Mouse (Mus musculus): ENCODE data around the gene Eml4. TPM values are rescaled to one million over a fixed set of nuclear protein-coding genes. Genes with fewer than 3 reads are reported as not detected.

Gene Eml4
- 25.9 and 28.0 TPM in 2 replicates for total RNA-seq (2021)
- long read RNA-seq, full-length matches to known transcripts = 15 of 28 reads
- long read RNA-seq, partial matches to known transcripts = 7 of 28 reads
- long read RNA-seq, other reads (novel, unspliced or antisense) = 6 of 28 reads

DNA sequence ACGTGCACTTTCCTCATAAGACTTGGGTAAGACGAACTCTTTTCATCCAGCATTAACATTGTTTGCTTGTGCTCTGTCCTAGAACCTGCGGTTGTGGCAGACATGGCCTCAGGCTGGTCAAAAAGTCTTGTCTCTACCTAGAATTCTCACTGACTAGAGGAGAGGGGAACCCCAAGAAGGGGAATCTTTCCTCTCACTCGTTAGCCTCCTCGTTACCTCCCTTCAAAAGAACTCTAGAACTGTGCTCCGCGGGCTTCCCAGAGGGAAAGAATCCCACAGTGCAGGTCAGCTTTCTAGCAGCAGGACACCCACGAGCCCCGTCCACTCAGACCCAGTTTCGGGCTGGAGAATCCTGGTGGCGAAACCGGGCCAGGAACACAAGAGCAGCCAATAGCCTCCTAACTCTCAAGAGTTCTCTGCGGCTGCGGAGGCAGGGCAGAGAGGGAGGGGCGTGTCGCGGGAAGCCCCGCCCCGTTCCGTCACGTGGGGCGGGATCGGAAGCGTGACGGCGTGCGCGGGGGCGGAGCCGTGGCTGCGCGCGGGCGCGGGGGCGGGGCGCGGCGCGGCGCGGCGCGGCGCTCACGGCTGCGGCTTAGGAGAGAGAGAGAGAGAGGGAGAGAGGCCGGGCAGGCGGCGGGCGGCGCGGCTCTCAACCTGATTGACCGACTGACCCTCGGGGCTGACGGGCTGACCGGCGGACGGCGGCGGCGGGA, at the start of gene Eml4:
Eml4 (plus strand) TSS at position 553 of the 713 bp plus-strand sequence.
- peak; percentile 95 for DNase-seq

DNA sequence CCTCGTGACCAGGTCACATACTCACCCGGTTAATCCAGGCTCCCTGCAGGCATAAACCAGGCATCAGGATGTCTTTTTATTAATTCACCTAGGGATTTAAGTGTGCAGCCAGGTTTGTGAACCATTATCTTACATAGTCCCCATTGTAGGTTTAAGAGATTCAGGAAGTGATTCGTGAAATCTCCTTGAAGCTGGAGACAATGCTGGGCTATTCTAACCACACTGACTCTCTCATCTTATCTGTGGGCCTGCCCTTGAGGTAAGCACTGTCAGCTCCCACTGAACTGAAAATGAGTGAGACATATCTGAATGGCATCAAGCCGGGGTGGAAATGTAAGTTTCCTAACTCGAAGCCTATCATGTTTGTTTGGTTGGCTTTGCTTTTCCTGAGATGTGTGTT, 49.3 kb upstream of the Eml4 start:
- no peak for DNase-seq

DNA sequence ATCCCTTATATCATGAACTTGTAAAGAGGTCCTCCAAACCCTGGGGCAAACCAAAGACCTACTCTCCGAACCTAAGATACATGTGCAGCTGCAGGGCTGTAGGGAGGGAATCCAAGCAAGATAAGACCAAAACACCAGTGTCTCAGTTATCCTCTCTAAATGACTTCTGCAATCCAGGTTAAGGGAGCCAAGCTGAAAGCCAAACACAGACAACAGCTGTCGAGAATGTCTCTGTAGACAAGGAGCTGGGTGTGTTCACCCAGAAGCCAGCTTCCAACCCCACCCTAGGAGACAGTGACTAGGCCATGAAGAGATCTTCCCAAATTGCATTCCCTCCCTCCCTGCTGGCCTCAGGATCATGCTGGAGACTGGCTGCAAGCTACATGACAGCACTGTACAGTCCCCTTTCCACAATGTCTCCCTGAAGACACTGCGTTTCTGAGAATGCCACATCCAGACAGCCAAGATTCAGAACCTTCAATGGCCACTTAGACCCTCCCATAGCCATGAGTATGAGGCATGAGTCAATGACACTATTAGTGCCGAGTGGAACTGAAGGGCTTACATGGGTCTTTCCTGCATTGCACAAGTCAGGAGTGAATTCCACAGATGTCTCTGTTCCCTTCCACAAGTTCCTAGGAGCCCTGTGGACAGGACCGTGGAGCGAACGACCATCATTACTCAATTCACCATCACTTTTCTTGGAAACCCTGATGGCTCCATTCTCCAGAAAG, 46.5 kb upstream of the Eml4 start:
- DNase-seq = no peak

DNA sequence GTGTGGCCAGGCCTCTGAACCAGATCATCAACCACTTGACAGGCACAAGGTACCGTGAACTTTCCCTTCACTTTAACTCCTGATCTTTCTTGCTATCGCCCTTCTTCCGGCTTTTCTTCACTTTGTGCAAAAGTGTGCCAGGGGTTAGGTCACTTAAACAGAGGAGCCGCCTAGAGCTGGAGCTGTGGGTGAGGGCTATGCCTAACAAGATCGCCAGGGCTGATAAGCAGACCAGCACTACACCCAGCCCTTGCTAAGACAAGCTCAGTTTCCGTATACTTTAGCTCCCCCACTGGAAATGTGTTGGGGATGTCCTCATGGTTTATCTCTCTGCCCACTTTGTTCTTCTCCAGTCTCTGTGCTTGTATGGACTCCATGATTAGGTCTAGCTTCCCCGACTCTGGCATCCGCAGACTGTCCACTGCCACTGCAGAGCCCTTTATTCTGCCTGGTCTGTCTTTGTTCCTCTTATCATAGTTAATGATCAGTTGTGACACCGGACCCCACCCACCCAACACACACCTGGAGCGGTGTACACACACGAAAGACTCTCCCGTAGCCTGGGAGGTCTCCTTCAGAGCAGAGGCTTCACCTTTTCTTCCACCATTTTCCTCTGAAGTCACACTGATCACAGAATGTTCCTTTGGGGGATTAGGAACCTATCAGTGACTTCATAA, 43.6 kb upstream of the Eml4 start:
- no peak for DNase-seq

DNA sequence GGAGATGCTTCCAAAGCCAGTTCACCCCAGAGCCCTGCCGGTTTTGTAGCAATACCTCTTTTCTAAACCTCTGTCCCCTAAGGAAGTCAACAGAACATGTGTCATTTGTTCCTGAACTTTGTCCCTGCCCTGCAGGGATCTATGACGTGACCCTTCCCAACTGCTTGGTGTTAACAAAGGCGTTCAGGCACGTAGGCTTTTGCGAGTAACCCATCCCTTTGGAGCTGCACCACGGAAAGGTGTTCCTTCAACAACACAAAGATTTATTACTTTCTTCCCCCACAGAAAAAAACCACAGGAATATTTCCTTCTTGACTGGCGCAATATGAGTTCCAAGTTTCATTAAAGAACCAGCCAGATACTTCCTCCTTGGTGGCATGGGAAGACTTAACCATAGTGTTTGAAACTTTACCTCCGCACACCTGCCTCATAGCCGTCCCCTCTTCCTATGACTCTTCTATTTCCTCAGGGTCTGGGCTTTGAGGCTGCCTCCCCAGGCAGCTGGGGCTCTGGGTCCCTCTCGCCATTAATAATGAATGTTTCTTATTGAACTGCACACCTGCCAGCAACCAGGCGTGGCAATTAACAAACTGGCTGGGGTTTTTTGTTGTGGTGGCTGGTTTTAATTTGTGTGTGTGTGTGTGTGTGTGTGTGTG, 43.0 kb upstream of the Eml4 start:
- DNase-seq = no peak

DNA sequence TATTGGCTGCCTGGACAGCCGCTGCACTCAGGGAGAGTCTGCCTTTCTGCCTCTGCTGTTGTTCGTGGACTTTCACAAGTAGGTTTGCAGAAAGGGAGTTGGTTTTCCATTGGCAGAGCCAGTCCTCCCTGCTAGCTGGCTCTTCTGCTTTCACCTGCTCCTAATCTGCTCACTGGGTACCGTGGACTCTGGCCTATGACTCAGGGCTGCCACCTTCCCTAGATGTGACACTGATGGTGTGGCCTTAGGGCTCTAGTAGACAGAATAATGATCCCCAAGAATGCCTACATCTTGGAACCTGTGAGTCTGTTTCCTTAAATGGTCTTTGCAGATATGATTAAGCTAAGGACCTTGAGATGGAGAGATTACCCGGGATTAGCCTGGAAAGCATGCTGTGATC, 42.3 kb upstream of the Eml4 start:
- DNase-seq = no peak

DNA sequence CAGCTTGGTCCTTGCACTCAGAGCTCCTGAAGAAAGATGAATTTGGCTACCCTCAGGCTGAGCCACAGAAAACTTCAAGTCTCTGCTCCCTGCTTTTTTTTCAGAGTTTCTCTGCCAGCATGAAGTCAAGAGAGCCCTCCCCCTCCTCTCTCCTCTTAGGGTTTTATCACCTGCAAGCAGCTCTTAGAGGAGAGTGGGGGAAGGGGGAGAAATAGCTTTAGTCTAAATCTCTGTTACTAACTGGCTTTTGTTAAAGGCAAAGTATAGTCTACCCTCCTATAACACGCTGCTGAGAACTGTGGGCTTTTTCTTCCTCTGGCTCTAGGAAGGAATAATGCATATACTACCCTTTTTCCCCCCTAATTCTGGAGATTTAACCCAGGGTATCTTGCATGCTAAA, 41.5 kb upstream of the Eml4 start:
- DNase-seq = no peak

DNA sequence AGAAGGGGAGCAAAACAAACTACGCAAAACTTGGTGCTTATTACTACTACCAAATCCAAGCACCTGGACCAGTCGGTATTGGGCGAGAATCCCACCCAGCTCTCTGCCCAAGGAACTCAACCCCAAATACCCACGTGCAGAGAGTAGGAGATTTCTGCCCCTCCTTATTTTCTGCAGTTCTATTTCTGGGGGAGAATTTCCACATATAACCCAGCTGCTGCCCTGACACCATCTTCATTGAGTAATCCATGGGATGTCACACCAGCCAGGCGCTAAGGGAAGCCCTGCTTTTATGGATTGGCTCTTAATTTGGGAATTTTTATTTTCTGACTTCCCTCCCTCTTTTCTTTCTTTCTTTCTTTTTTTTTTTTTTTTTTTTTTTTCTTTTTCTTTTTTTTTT, 38.9 kb upstream of the Eml4 start:
- DNase-seq = no peak

DNA sequence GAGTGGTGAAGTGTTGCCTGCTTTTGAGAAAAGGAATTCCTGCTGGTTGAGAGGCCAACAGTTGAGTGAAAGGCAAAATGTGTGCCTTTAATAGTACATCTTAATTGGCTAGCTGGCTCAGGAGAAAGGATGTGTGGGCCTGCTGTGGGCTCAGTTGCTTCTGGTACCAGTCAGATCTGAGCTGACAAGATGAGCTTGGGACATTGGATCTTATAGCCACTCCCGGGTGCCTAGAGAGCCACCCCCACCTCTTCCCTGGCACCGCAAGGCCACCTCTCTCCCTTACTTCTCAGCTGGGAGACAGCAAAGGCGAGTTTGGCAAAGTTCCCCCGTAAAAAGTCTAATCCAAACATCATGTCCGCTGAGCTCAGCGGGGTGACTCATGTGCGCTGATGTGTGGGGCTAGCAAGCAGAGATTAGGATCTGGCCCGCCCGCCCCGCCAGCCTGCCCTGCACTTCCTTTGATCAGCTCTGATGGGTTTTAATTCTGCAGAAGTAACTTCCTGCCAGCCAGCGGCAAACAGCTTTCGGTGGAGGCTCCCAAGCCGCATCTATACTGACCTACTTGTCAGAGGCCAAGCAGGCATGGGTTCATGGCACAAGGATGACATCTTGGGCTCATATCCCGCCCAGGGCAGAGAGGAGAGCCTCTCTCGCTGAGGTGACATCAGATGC, 38.4 kb upstream of the Eml4 start:
- peak; percentile 78 for DNase-seq

DNA sequence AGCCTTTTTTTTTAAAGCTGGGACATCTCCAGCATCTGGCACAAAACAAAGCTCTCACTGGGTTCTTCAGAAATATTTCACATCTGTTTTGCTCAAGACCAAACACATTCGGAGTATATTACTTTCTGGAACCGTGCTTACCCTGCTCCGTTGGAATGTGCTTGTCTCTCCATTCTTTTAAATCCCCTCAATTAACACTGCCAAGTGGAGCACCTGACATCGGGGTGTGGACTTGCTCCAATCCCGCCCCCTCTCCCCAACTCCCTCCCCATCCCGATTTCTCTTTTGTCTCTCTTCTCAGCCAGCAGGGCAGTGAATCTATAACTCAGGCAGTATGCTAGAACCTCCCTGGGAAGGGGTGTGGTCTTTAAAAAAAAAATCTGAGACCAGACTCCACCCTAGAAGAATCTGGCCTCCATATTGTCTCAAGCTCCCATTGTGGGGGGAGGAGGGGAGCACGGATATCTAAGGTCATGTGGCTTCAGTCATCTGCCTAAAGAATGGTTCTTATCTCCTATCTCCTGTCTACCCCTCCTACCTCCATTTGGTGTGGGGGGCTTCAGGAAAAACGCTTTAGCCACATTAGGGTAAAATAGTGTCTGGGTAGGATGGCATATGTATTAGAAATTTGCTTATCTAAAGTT, 37.6 kb upstream of the Eml4 start:
- DNase-seq = no peak

DNA sequence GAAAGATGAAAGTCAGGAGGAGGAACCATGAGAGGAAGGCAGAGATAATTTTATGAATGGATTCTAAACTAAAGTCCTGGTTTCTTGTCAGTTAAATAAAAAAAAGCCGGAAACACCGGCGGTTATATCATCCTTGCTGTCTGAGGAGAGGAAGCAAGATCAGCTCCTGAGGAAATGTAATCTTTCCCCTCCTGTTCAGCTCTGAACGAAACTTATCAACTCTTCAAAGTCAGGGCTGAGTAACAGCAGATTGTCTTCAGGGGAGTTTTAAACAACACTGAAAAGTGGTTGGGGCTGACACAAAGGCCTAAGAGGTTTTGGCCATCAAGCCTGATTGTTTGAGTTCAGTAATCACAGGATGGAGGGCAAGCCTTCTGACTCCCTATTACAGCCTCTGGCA, 35.3 kb upstream of the Eml4 start:
- DNase-seq = no peak

DNA sequence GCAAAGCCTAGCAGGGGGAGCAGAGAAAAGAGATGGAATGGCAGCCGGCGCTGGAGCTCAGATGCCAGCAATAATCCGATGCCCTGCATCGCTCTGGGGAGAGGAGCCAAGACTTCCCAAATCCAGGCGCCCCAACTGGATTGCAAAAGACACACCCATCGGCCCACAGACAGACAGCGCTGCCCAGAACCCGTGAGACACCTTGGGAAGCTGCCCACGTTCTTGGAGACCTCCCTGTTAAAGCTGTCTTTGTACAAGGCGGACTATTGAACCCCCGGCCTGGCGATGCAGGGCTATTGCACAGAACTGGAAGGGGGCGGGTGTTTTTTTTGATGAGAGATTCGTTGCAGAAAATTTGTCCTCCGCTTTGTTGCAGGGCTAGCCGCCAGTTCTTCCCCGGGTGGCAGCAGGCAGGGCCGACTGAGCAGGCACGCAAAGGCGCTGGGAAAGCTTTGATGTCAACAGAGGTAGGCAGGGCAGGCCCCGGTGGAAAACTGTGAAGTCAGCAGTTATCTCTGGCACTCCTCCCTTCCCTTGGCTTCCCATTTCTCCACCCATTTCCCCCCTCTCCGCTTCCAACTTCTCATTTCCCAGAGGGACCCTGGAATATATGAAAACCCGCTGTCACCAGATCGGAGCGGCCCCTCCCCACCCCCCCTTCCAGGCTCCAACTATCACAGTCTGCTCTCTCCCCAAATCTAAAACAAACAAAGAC, 28.0 kb upstream of the Eml4 start:
- DNase-seq = peak; percentile 62

DNA sequence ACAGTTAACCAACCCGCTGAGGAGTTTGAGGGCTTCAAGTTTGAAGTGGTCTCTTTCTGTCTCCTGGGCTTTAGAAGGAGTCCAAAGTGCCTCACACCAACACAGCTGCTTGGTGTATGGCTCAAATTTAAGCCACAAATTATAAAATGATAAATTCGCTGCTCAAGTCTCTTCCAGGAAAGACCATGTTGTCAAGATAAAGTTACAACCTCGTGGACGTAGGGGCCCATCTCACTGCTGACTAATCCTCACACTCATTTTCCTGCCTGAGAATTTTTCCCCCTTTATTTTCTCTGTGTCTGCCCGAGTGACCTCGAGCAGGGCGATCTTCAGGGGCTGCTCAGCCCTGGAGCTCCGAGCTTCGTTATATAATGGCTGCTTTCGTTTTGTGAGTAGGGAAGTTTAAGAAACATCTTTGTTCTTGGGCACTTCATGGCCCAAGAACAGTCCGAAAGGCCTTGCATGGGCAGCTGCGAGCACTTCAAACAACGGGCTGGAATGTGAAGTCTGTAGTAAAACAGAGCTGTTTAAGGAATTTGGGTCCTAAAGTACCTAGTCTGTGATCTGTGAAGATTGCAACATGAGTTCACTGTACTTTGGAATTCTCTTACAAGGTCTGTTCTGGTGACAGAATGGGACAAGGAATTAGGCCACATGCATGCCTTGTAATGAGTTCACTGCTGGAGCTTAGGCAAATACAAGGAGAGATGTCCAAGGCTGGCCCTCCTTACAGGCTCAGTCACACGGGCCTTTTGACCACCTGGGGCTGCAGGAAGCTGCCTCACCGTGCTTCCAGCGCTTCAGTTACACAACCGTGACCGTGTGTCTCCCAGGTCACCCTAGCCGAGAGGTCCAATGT, 27.1 kb upstream of the Eml4 start:
- no peak for DNase-seq

DNA sequence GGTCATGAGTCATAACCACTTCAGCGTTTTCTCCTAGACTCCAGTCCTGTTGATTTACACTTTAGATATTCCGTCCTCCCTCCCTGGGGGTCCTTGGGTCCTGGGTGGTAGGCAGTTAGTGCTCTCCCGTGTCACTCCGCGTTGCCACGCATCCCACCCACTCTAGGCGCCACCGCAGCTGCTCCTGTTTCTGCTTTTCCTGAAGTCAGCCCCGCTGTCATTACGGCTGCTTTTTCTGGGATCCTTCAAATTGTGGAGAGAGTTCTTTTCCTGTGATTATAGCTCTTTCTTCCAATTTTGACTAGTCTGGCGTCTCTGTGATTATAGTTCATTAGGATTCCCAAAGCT, 26.5 kb upstream of the Eml4 start:
- no peak for DNase-seq

DNA sequence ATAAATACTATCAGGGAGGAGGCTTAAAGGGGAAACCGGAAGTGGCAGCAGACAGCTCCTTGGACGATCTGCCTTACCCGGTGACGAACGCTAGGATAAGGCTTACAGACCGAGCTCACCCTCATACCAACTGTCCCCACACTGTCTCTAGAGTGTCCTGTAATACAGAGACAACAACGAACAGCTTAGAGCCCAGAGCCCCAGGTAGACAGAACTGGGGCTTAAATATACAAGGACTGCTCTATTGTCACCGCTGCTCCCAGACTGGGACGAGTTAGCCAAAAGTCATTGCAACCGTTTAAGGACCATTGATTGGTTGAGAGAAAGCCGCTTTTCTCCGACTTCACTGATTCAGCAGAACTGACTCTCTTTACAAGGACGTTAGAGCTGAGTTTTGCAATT, 15.5 kb upstream of the Eml4 start:
- DNase-seq = no peak

DNA sequence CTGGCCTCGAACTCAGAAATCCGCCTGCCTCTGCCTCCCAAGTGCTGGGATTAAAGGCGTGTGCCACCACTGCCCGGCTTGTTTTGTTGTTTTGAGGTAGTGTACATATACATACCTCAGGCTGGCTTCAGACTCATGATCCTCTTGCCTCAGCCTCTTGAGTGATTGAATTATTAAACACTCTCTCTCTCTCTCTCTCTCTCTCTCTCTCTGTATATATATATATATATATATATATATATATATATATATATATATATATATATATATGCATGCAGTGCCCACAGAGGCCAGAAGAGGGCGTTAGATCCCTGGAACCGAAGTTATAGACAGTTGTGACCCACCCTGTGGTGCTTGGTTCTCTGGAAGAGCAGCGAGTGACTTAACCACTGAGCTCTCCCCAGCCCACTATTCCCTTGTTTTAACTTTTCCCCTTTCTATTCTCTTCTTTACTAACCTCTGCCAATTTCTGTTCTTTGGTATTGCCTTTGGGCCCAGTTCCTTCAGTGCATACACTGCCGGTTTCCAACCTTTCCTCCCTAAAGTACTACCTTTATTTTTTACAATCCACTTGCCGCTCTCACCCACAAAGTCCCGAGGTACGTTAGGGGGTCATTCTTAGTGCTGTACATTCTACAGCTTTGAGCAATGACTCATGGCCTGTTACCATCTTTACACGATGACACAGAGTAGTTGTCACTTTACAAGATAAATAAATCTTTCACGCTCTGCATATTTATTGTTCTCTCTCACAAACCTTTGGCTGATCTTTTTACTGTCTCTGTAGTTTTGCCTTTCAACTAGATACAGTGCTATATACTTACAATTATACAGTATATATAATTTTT, 13.5 kb upstream of the Eml4 start:
- DNase-seq = no peak

DNA sequence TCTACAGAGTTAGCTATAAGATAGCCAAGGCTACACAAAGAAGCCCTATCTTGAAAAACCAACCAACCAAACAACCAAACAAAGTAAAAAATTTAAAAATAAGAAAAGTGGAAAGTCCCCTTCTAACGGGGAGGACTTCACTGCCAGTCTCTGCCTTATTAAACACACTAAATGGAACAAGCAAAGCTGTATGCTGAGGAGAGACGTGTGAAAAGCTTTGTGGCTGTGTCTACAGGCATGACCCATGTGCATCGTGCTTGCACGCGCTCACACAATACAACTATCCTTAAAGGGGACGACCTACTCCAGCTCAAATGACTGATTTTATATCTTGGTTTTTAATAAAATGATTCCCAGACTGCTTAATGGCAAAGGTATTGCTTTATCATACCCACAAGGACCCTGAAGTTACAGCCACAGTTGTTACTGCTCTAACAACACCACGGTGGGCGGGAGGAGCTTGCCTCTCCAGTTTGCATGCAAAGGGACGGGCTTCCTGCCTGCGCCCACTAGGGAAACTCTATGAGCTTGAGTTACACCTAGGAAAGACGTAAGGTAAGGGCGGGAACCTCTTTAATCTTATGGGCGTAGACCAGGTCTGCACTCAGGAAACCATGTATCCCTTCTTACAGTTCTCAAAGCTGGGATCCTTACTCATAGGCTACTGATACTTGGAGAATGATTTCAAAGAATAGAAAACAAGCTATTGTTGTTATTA, 11.2 kb upstream of the Eml4 start:
- no peak for DNase-seq

DNA sequence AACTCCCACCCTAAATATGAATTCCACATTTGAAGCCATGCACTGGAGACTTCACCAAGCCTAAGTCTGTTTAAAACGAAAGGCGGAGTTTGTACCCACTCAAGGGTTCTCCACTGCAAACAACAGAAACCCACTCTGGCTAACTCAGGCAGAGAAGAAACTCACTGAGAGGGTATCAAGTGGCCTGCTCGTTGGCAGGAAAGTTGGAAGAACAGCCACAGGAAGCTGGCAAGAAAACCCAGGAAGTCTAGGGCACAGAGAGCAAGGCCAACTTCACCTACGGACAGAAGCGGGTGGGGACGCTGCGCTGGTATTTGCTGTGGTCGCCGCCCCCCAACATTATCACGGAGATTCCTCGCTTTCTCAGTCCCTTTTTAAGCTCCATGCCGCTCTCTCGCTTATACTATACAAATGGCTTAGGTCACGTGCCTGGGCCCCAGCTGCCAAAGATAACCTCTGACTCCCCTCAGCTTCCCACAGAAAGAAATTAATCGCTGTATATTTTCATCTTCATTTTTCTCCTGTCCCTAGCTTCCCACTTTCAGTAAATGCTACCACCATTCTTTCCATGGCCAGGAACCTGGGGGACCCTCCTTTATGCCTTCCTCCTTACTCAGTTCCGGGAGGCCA, 9.7 kb upstream of the Eml4 start:
- no peak for DNase-seq
